Mouse (Mus musculus): ENCODE data around the gene Rdm1. TPM values are rescaled to one million over a fixed set of nuclear protein-coding genes. Genes with fewer than 3 reads are reported as not detected.

Gene Rdm1
- polyA plus RNA-seq, 1 experiment, result 13.7 TPM

DNA sequence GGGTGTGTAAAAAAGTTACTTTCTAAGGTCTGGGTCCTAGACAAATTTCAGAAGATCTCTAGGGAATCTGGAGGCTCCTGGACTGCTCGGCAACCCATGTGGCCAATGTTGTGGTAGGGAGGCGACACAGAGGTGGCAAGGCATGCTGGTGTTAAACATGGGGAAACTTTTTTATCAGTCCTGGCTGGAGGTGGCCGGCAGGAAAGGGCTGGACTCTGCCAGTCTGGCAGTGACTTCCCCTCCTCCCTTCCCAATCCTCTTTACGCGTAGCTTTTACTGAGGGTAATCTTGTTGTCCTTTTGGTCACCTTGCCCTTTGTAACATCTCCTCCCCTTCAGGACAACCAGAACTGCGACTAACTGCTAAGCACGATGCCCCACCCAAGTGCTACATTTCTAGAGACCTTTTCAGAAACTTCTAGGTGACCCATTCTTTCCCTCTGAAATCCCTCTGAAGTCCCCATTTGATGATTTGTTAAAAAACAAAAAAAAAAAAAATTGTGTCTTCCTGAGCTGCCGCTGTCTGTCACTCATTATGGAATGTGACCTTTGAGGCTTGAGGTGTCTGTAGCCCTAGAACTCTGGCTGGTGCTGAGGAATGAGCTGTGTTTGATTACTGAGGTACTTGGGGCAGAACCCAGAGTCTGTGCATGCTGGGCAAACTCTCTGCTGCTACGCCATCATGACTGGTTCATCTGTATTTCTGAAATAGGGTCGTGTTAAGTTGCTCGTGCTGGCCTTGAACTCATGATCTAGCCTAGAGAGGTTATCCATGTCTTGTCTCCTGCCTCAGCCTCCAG, 36.4 kb downstream of the Rdm1 start:
- TF ChIP-seq POLR2A (IDR thresholded peaks at IDR 0.05; ENCODE audit: borderline replicate concordance, extremely low read depth, insufficient read depth, insufficient read length, poor library complexity, severe bottlenecking) (no peak), CTCF (IDR thresholded peaks at IDR 0.05; ENCODE audit: borderline replicate concordance, extremely low read depth, insufficient read depth, insufficient read length) (no peak)
- no peak for DNase-seq (ENCODE audit: low read depth)

DNA sequence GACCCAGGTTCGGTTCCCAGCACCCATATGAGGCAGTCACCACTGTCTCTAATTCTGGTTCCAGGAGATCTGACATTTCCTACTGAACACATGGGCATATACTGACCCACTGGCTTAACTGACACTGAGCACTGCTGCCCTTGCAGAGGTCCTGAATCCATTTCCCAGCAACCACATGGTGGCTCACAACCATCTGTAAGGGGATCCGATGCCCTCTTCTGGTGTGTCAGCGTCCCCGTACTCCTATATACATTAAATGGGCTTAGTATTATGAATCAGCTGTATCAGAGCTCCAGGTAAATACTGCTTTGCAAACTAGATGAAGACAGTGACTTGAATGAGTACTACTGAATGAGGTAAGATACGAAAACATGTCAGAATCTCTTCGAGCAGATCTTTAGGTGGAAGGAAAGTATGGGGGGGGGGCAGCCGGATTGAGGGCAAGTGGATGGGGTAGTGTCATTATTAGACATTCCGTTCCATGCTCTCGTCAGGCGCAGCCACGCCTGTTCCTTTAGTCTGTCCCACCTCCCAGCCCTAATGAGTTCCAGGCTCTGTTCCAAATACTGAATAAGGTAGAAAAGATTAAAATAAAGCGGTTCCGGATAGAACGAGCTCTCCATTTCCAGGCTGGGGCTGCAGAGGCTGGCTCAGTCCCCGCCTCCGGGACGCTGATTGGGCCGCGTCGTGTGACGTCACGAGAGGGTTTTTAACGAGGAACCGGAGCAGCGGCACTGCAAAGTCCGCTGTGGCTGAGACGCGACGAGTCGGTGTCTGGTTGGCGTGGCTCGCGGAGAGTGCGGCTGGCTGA, 38.0 kb downstream of the Rdm1 start, which contains the start of gene Arl4d:
Arl4d (plus strand) TSS at position 717 of the 811 bp plus-strand sequence.
- TF ChIP-seq POLR2A (IDR thresholded peaks at IDR 0.05; ENCODE audit: borderline replicate concordance, extremely low read depth, insufficient read depth, insufficient read length, poor library complexity, severe bottlenecking), result peak; percentile 70; the same call in 1 of the 2 replicates
- peak; percentile 20; the same call in 1 of the 2 replicates for TF ChIP-seq CTCF (IDR thresholded peaks at IDR 0.05; ENCODE audit: borderline replicate concordance, extremely low read depth, insufficient read depth, insufficient read length)
- DNase-seq (ENCODE audit: low read depth), result peak; percentile 97

DNA sequence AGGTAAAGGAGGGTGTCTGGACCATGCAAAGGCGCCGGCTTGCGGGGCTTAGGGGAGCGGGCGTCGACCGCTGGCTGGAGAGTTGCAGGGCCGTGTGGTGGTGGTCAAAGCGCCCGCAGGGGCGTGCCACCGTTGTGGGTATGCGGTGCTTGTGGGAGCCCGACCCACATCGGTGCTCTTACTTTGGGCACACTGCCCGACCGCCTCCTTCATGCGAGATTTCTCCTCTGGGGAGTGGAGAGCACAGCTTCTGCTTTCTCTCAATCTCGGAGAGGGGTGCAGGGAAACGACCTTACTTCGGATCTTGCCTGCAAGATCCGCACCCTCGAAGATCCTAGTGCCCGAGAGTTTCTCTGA, 38.6 kb downstream of the Rdm1 start:
- no peak for DNase-seq (ENCODE audit: low read depth)
- TF ChIP-seq POLR2A (IDR thresholded peaks at IDR 0.05; ENCODE audit: borderline replicate concordance, extremely low read depth, insufficient read depth, insufficient read length, poor library complexity, severe bottlenecking), result no peak

DNA sequence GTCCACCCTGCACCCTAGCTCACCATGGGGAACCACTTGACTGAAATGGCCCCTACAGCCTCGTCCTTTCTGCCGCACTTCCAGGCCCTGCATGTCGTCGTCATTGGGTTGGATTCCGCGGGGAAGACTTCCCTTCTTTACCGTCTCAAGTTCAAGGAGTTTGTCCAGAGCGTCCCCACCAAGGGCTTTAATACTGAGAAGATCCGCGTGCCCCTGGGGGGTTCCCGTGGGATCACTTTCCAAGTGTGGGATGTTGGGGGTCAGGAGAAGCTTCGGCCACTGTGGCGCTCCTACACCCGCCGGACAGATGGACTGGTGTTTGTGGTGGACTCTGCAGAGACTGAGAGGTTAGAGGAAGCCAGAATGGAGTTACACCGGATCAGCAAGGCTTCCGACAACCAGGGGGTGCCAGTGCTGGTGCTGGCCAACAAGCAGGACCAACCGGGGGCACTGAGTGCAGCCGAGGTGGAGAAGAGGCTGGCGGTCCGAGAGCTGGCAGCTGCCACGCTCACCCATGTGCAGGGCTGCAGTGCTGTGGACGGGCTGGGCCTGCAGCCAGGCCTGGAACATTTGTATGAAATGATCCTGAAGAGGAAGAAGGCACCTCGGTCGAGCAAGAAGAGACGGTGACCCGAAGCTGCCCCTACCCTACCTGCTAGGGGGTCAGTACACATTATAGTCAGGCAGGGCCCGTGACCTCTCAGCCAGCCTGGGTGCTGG, 39.8 kb downstream of the Rdm1 start:
- no peak for TF ChIP-seq POLR2A (IDR thresholded peaks at IDR 0.05; ENCODE audit: borderline replicate concordance, extremely low read depth, insufficient read depth, insufficient read length, poor library complexity, severe bottlenecking)
- no peak for TF ChIP-seq CTCF (IDR thresholded peaks at IDR 0.05; ENCODE audit: borderline replicate concordance, extremely low read depth, insufficient read depth, insufficient read length)
- no peak for DNase-seq (ENCODE audit: low read depth)

DNA sequence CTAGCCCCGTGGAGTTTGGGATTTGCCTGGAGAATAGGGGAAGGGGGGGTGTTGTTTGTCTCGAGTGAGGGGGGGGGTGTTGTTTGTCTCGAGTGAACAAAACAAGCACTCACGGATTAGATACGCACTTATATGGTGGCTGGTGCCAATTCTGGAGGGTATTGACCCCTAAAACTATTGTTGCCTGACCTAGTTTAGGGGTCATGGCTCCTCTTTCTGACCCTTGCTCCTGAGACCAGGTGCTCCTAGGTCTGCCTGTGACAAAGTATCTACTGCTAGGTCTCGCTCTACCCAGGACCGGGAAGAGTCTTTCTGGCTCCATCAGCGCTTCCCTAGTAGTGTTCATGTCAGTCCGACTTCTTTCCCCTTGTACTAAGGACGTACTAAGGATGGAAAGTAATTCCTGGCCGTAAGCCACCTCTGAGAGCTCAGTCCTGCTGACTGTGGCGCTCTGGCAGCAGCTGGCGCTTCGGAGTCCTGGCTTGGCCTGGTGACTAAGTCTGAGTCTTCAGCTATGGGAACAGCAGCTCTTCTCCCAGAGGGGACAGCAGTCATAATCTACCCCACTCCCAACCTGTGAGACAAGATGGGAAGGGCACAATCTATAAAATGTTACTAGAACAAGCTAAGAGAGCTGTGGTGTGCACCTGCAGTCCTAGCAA, 41.0 kb downstream of the Rdm1 start:
- peak; percentile 72 for DNase-seq (ENCODE audit: low read depth)
- TF ChIP-seq CTCF (IDR thresholded peaks at IDR 0.05; ENCODE audit: borderline replicate concordance, extremely low read depth, insufficient read depth, insufficient read length) (no peak), POLR2A (IDR thresholded peaks at IDR 0.05; ENCODE audit: borderline replicate concordance, extremely low read depth, insufficient read depth, insufficient read length, poor library complexity, severe bottlenecking) (no peak)

DNA sequence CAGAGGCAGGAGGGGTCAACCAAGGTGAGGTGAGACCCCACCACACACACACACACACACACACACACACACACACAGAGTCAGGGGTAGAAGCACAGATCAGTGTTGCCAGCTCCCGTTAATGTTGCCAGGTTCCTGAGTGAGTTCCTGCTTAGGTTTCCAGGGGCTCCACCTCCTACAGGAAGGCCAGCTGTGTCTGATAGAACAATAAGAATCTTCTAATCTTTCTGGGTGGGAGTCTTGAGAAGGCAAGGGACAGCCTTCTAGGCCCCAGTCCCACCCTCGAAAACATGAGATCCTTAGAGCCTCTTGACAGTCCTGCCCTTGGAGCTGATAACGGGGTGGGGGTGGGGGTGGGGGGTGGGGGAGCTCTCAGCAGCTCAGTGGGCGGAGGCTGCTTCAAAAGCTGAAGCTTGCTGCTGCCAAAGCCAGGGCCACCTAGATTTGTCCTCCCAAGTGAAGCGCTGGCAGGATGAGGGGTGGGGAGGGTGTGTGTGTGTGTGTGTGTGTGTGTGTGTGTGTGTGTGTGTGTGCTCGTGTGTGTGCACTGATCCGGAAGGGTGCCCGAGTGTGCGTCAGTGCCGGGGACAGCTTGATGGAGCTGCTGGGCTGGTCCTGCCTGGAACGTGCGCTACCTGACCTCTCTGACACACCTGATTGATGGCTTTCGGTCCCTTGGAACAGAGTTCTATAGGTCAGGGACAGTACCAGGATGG, 41.7 kb downstream of the Rdm1 start:
- DNase-seq (ENCODE audit: low read depth), result peak; percentile 44
- TF ChIP-seq CTCF (IDR thresholded peaks at IDR 0.05; ENCODE audit: borderline replicate concordance, extremely low read depth, insufficient read depth, insufficient read length), result no peak
- TF ChIP-seq POLR2A (IDR thresholded peaks at IDR 0.05; ENCODE audit: borderline replicate concordance, extremely low read depth, insufficient read depth, insufficient read length, poor library complexity, severe bottlenecking), result no peak

DNA sequence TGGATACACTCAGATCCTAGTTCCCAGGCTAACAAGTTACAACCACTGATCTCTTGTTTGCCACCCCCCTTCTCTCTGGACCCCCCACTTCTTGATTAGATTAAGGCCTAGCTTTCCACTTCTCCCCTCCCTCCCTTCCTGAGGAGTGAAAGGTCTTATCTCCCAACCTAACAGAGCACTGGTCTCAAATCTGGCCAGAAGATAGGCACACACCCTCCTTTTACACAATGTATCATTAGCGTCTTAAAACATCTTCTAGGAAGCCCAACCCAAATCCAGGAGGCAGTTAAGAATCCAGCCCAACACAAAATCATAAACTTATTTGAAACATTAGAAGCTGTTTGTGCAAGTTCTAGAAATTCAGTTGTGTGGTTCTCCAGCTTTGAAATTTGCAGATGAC, 43.3 kb downstream of the Rdm1 start:
- no peak for TF ChIP-seq CTCF (IDR thresholded peaks at IDR 0.05; ENCODE audit: borderline replicate concordance, extremely low read depth, insufficient read depth, insufficient read length)
- TF ChIP-seq POLR2A (IDR thresholded peaks at IDR 0.05; ENCODE audit: borderline replicate concordance, extremely low read depth, insufficient read depth, insufficient read length, poor library complexity, severe bottlenecking), result no peak
- DNase-seq (ENCODE audit: low read depth), result no peak

DNA sequence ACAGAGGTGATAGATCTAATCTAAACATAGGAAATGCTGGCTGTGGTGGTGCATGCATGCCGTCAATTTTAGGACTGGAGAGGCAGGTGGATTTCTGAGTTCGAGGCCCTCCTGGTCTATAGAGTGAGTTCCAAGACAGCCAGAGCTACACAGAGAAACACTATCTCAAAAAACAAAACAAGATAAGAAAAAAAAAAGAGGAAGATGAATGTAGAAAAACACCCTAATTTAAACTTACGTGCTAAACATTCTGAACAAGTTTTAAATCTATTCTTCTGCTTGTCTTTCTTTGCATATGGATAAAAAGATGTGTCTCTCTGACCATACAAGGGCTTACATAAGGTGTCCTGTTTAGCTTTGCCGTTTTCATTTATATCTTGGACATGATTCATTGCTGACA, 44.3 kb downstream of the Rdm1 start:
- TF ChIP-seq CTCF (IDR thresholded peaks at IDR 0.05; ENCODE audit: borderline replicate concordance, extremely low read depth, insufficient read depth, insufficient read length) (no peak), POLR2A (IDR thresholded peaks at IDR 0.05; ENCODE audit: borderline replicate concordance, extremely low read depth, insufficient read depth, insufficient read length, poor library complexity, severe bottlenecking) (no peak)
- no peak for DNase-seq (ENCODE audit: low read depth)

DNA sequence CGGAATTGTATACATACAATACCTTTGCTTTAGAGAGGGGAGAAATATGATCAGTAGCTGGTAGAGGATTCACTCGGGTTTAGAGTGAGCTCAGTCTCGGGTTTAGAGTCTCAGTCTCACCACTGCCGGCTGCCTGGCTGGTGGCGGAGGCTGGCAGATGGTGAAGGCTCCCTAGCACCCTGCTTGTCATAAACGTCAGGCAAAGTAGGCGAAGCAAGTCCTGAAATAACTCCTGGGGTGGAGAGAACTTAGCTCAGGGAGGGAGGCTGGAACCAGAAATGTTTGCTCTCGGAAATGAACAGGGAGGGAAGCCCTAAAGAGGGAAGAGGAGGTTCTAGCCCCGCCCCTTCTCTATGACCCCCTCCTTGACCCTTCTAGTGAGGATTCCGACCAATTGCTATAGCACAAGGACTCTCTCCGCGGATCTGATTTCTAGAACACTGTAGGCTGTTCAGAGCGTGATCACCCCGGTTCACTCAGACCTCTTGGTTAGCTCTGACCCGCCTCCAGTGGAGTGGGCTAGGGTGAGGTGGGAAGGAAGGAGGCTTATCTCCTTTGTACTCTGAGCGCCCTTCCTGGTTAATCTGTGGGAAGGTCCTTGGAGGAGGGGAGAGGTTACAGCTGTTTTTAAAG, 46.1 kb downstream of the Rdm1 start:
- peak; percentile 58 for DNase-seq (ENCODE audit: low read depth)
- TF ChIP-seq CTCF (IDR thresholded peaks at IDR 0.05; ENCODE audit: borderline replicate concordance, extremely low read depth, insufficient read depth, insufficient read length) (no peak), POLR2A (IDR thresholded peaks at IDR 0.05; ENCODE audit: borderline replicate concordance, extremely low read depth, insufficient read depth, insufficient read length, poor library complexity, severe bottlenecking) (no peak)

DNA sequence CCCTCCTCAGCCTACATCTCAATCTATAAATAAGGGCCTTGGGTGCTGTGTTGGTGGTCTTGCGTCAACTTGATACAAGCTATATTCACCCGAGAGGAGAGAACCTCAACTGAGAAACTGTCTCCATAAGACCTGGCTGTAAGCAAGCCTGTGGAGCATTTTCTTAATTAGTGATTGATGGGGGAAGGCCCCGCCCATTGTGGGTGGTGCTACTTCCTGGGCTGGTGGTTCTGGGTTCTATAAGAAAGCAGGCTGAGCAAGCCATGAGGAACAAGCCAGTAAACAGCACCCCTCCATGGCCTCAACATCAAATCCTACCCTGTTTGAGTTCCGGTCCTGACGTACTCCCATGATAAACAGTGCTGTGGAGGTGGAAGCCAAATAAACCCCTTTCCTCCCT, 47.1 kb downstream of the Rdm1 start:
- DNase-seq (ENCODE audit: low read depth), result no peak
- no peak for TF ChIP-seq POLR2A (IDR thresholded peaks at IDR 0.05; ENCODE audit: borderline replicate concordance, extremely low read depth, insufficient read depth, insufficient read length, poor library complexity, severe bottlenecking)
- no peak for TF ChIP-seq CTCF (IDR thresholded peaks at IDR 0.05; ENCODE audit: borderline replicate concordance, extremely low read depth, insufficient read depth, insufficient read length)

Data from brain, embryonic 14.5 days (tissue).